Mouse (Mus musculus): ENCODE measurements at regions not wholly inside any gene's neighbourhood (a gene's known extent, or its start where the extent isn't known, plus 50 kb on each side); places are given as distances from the start of the nearest gene placed in this dataset.
"Not testable (repeated sequence)": the region's sequence is repeated elsewhere in the genome, so short reads cannot be mapped to it uniquely, and the experiment has no call there.

DNA sequence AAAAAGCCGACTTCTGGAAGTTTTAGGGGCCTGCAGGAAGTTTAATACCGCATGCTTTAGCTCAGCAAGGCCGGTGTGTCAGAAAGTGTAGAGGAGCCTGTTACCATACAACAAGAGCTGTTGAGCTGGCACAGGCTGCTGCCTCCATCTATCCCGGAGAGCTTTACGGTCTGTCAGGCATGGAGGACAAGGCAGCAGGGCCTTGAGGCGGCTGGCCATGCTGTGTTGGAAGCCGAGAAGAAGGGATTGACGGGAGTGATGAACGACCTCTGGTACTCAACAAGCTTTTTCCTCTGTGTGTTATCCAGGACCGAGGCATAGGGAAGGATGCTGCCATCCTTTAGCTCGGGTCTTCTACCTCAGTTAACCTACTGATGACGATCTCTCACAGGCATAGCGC lies 146.8 kb upstream of the Mocs1 start:
- no peak for DNase-seq

DNA sequence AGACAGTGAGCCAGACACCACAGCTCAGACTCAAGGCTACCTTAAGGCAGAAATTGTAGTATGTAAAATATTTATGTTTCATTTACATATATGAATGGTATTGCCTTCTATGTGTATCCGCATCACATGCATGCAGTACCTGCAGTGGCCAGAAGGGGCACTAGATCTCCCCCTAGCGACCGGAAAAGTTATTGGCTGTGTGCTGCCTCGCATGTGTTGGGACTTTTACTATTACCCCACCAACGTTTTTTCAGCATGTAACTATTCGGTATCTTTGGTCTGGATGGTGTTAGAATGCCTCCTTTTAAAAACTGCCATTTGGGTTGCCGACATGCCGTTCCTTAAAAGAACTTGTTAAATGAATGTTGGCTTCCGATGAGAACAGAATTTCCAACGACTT lies 145.7 kb upstream of the Mocs1 start:
- DNase-seq = peak; percentile 26

DNA sequence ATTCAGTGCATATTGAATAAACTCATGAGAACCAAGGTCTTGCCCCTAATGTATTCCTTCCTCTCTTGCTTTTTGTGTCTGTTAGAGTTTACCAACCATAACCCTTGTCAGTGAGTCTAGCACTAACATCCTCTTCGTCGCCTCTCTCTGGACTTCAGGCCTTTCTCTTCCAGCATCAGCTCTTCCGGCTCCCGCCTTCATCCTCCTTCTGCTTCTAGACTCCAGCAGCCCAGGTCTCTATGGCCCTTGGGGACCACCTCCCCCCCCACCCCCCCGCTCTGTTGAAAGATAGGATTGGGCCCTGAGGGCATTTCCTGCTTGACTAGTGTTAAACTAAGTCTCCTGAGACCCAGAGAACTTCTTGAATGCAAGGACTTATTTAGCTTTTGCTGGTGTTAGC lies 144.7 kb upstream of the Mocs1 start:
- no peak for DNase-seq

DNA sequence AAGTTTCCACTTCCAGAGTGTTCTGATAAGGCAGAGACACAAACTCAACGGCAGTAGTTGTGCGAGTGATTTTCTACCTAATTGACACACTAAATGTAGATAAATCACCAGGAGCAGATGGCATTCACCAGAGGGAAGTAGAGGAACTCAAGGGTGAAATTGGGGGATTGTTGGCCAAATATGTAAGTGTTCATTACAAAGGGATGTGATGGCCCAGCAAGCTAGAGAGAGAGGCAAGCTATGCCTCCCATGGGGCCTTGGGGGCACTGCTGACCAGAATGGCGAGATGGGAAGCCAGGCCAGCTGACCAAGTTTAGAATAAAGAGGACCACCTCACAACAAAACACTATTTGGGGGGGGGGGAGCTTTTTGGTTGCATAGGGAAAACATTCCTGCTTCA lies 136.5 kb upstream of the Mocs1 start:
- DNase-seq = no peak

DNA sequence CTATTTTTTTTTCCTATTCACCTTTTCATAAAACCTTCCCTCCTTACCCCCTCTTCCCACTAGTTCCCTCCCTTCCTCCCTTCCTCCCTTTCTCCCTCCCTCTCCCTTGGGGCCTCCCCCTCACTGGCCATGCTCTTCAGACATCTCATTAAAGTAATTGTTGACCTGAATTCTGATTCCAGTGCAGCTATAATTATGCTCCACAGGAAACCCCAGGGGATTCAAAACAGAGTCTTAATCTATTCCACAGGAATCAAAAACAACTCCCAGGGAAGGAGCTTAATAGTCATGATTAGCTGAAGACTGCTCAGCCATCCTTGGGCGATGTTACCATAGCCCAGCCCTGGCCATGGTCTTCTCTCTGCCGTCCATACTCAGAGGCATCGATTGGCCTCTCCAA lies 123.7 kb upstream of the Mocs1 start:
- no peak for DNase-seq

DNA sequence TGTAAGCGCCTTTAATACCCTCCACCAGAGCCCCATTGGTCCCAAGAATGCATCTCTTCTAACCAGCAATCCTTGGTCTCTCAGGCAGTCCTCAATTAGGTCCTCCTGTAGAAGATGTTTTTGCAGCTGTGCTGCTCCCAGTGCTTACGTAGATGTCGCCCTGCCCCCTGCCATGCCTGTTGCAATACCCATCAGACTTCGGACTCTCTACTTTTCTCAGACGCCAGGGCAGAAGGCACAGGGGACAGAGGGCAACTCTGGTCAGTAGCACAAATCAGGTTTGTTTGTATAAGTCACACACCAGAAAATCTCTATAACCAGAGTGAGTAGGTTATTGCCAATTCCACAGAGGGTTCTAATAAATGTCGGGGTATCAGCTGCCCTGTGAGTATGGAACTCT lies 123.0 kb upstream of the Mocs1 start:
- no peak for DNase-seq

DNA sequence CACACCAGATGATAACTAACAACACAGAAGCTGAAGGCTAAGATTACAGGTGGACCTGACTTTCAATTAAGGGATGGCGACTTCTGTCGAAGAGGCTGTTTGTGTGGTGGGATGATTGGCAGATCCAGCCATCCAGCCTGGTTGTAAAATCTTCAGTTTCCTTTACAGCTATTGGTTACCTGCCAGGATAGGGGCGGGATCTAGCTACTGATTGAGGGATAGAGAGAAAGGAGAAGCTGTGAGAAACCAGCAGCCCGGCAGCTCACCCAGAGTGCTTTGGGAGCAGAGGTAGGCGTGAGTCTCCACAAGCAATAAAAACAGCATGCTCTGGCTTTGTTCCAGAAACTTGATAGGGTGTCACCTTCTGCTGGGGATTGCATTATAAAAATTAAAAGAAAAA lies 119.1 kb upstream of the Mocs1 start:
- peak; percentile 80 for DNase-seq

DNA sequence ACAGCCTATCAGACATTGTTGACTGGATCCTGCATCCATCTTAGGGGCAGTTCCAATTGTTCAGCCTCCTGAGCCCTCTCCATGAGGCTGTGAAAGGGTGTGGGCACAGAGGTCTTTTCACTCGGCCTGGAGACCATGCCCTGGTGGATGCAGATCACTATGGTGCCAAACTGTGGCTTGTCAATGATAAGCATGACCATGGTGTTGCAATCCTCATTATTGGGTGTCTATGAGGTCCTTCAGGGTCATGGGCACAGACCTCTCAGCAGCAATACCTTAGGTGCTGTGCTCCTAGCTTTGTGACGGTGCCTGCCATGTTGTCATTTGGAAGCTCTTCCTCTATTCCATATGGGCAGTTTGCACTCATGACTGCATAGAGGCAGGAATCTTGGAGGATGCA lies 114.0 kb upstream of the Mocs1 start:
- no peak for DNase-seq

DNA sequence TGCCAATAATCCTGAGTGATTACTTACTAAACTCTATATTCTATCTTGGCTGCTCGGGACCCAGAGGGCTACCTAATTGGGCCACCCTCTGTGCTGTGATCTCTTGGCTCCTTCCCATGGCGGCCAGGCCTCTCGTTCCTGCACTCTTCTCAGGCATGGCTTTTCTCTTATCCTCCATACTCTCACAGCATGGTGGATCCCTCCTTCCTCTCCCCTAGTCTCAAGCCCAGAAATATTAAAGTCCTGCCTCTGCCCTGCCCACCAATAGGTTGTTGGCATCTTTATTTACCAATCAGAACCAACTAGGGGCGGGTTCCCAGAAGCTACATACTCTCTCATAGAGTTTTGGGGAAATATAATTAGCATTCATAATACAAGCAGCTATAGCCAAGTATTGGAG lies 100.6 kb upstream of the Mocs1 start:
- DNase-seq = no peak

DNA sequence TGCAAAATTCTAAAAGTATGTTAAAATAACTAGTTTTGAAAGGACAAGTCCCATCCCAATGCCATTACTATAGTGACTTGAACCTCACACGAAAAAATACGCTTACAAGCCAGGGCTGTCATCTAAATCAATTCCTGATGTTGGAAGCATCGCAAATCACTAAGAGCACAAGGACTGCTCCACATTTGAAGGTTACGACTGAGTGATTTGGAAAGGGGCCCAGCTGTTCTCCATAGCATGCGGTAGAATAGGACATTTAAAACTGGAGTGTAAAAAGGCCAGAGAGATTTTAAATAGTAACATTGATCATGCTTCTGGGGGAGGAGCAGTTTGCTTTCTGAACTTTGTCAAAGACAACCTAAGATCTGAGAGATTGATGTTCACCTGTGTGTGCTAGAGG lies 92.8 kb upstream of the Mocs1 start:
- no peak for DNase-seq

DNA sequence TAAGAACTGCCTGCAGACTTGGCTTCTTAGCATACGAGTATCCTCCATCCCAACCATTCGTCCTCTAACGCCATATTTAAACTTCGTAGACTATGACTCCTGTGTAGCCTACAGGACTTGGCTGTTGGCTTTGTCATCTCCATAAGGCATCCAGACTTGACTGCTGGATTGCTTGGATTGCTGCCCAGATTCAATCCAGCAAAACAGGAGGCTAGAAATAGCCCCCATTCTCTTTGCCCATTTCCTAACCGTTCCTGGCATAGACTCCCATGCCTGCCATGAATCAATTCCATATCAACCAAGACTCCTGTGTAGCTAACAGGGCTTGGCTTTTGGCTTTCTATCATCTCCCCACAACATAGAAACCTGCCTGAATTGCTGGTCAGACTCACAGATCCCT lies 90.3 kb upstream of the Mocs1 start:
- no peak for DNase-seq

DNA sequence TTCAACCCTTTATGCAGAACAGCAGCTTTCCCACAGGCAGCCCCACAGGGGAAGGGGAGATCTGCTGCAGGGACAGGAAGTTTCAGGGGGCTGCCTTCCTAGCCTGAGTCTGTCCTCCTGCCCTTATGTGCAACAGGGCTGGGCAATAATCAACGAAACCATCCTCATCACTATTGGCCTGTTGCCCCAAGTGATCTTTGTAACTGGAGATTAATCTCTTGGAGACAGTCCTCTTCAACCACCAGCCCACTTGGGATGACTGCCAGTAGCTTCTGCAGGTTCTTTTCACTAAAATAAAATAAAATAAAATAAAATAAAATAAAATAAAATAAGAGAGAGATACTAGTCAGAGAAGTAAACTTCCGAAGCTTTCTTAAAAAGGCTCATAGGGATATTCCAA lies 85.5 kb upstream of the Mocs1 start:
- no peak for DNase-seq

DNA sequence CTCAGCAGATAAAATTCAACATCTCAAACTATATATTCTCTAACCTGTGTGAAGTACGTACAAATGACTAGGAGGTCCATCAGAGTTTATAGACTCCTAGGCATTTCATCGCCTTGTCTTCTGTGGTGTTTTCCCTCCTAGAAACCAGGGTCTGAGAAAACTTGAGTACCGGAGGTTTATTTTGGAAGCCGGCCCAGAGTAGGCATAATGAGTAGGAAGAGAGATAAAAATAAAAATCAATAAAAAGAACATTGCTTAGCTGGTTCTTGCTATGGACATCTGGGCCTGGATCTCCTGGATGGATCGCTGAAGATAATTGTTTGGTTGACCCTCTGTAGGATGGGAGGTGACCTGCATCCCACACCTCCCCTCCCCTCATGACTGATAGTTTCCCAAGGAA lies 81.5 kb upstream of the Mocs1 start:
- peak; percentile 43 for DNase-seq

DNA sequence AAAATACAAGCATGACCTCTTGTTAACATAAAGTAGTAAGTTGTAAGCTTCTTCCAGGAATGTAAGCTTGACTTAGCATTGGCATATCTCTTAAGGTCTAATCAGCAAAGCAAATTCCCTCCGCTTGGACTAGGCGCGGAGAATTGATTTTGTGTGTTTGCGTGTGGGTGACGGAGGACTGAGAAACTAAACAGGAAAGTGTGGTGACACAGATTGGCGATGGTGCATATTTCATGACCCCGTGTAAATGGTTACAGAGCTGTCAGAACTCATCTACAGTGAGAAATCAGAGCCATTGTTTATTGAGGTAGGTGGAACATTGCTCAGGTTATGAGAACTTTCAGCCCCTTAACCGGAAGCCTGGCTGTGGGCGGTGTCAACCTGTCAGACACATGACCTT lies 78.8 kb upstream of the Mocs1 start:
- DNase-seq = no peak

DNA sequence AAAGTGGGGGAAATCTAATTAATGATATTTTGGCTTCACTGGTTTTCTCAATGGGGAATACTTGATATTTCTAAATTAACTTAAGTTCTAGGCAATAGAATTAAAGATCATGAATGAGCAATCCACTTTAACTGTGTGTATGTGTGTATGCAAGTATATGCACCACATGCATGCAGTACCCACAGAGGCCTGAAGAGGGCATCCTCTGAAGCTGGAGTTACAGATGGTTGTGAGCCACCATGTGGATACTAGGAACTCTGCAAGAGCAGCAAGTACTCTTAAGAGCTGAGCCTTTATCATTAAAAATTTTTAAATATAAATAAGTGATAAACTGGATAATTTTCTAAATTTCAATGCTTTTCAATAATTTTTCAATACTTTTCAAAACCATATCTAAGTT lies 69.0 kb upstream of the Mocs1 start:
- DNase-seq = no peak

DNA sequence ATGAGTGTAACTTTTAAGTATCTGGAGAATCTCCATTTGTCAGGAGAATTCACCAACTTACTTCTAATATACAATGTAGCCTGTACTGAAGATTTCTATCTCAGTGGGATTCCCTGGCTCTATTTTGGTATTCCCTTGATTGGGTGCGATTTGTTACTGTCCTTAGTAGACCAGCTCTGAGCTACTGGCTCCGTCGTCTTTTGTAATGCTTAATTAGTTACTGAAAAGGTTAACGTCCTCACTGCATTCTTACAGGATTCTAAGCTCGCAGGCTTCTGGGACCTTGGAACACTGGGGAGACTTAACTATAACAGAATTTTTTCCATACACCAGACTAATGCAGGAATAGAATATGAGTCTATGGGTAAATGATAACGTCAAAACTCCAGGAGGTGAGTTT lies 67.9 kb upstream of the Mocs1 start:
- DNase-seq = not testable (repeated sequence)

DNA sequence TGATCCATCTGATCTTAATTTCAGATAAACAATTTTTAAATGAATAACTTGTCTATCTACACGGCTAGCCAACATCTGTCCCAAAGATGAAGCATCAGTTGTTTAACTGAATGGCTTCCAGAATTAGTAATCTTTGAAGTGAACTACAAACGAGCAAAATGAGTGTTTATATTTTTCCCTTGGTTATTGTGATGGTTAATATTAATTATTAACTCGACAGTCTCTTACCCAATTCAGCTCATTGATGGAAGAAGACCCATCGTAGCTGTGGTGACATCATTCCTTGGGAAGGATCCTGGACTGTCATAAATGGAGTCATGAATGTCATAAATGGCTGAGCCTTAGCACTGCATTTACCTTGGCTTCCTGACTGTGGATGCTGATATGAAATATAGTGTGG lies 60.4 kb upstream of the Mocs1 start:
- DNase-seq = no peak

DNA sequence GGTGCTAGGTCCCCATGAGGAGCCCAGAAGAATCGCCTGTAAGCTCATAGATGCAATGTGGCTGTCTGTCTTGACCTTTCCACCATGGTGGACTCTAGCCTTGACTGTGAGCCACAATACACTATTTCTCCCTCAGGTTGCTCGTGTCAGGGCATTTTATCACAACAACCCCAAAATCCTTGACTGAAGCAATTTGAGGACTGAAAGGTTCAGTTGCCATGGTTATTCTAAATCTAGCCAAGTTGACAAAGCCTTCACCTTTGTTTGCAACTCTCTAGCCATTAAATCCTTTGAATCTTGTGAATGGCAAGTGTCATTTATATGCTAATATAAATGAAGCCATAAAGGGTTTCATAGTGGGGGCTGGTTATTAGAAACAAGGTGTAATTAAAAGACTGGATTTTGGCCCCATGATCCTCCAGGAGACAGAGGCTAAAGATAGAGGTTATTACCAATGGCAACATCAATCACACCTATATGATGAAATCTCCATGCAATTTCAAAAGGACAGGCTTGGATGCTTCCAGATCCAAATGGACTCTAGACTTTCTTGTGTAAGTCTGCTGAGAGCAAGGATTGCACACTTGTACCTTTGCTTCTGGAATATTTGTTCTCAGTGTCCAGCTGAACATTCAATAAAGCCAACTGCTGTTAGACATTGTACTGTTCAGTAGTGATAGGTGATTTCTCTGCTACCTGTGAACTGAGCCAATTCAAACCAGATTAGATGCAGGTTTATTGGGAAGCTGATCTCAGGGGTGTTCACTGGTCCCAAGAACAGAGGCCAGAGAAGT lies 59.5 kb upstream of the Mocs1 start:
- DNase-seq = no peak

DNA sequence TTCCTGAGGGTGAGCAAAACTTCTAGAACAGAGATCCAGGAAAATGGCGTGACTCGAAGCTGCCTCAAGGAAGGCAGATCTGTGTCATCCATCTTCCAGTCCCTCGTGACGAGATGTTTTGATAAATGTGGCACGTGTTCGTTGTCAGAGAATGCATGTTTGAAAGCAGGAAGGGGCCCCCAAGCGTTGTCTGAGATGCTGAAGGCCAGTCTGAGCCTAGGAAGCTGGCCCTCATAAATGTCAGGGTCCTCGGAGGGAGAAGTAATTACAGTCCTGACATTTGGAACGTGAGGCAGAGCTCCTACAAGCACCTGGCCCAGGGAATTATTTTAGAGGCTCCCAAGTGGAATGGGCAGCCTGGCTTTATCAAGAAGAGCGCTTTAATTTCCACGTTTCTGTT lies 50.5 kb upstream of the Mocs1 start:
- DNase-seq = no peak
